Mouse (Mus musculus) olfactory bulb, adult 2 months (tissue): ENCODE data around the gene Abr.

Source experiments
- CTCF ChIP-seq: fragments of 200-500 bp; IDR thresholded peaks from 2 replicates; pipeline ENCODE4 v1.5.1; 2012; ENCODE audit warnings: low read depth, mild to moderate bottlenecking, low read length, moderate library complexity; ENCODE audit not compliant: insufficient read depth
- POLR2A ChIP-seq: fragments of 200-500 bp; IDR thresholded peaks from 2 replicates; pipeline ENCODE4 v1.6.1; 2012; ENCODE audit warnings: mild to moderate bottlenecking, low read depth, low read length, moderate library complexity; ENCODE audit not compliant: insufficient read depth

GRCm38 (mm10) chr11:76384307-76384706 is 237.8 kb downstream of the Abr start:
- TF ChIP-seq CTCF (no peak), POLR2A (no peak)
